Mouse (Mus musculus): ENCODE data around the gene Podnl1. TPM values are rescaled to one million over a fixed set of nuclear protein-coding genes. Genes with fewer than 3 reads are reported as not detected.

Podnl1 gene
- polyA plus RNA-seq, 1 experiment from 2014 or later = not detected

DNA sequence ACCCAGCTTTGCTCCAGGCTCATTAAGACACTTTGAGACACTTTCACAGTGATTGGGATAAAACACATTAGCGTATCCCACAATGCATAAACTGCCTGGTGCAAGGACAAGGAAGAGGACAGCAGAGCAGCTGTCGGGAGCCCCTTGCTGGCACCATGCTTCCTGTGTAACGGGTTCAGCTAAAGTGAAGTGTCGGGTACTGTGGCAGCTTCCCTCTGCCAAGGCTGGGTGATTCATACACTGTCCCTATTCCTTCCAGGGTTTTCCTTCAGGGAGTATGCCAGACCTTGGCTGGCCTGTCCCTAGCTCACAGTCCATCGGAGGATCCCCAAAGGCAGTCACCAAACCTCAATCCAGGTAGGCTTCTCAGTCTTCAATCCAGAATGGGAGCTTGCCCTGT is 44.3 kb downstream of the Podnl1 start:
- Histone ChIP-seq H3K36me3 (ENCODE audit: control insufficient read depth, insufficient read depth, low read length) (peaks cover 18% of the 10 kb centered on the region), H3K27ac (ENCODE audit: low read depth, low read length) (no peak overlapping the region), H3K4me2 (ENCODE audit: low read depth) (no peak overlapping the region), H3K27me3 (ENCODE audit: control insufficient read depth, insufficient read depth, low read length) (no peaks in the 10 kb centered on the region), H3K9me3 (ENCODE audit: control insufficient read depth, low read length) (no peaks in the 10 kb centered on the region), H3K4me3 (ENCODE audit: low read depth, low read length) (no peak overlapping the region), H3K4me1 (ENCODE audit: control insufficient read depth, insufficient read depth, low read length) (no peaks in the 10 kb centered on the region), H3K9ac (ENCODE audit: low read length) (no peak overlapping the region)
- DNase-seq (ENCODE audit: low spot score) = no peak
- no peak for ATAC-seq (ENCODE audit: insufficient read depth, low FRiP score, low TSS enrichment)
- 93% methylated on average over 5 of the region's 5 CpGs for WGBS

DNA sequence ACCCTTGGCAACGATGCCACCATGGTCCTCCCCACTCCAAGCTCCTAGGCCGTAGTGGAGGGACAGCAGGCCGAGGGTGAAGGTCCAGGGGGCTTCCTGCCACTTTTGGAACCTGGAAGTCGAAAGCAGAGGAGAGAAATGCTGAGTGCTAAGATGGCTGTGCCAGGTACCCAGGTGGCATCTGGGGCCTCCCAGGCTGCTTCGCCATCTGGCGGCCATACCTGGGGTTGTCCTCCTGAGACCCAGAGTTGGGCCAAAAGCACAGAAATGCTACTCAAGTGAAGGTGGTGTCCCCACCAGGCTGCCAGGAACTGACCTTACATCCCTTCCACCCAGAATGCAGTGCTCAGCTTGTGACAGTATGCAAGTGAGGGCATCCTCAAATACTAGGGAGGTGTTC is 48.1 kb downstream of the Podnl1 start:
- ATAC-seq (ENCODE audit: insufficient read depth, low FRiP score, low TSS enrichment) (no peak), DNase-seq (ENCODE audit: low spot score) (no peak)
- Histone ChIP-seq H3K9me3 (ENCODE audit: control insufficient read depth, low read length) (no peaks in the 10 kb centered on the region), H3K4me1 (ENCODE audit: control insufficient read depth, insufficient read depth, low read length) (peaks cover 5% of the 10 kb centered on the region), H3K4me3 (ENCODE audit: low read depth, low read length) (no peak overlapping the region), H3K27me3 (ENCODE audit: control insufficient read depth, insufficient read depth, low read length) (no peaks in the 10 kb centered on the region), H3K36me3 (ENCODE audit: control insufficient read depth, insufficient read depth, low read length) (peaks cover 22% of the 10 kb centered on the region), H3K9ac (ENCODE audit: low read length) (no peak overlapping the region), H3K27ac (ENCODE audit: low read depth, low read length) (no peak overlapping the region), H3K4me2 (ENCODE audit: low read depth) (no peak overlapping the region)
- 82% methylated on average over 6 of the region's 6 CpGs for WGBS

- no peak overlapping the region for H3K4me3 ChIP-seq (ENCODE audit: low read depth, low read length)
- ATAC-seq (ENCODE audit: insufficient read depth, low FRiP score, low TSS enrichment) = no peak
- no peak overlapping the region for H3K4me2 ChIP-seq (ENCODE audit: low read depth)
- no peak for DNase-seq (ENCODE audit: low spot score)
- H3K9ac ChIP-seq (ENCODE audit: low read length) = no peak overlapping the region
- H3K27me3 ChIP-seq (ENCODE audit: control insufficient read depth, insufficient read depth, low read length) = no peaks in the 10 kb centered on the region
- H3K36me3 ChIP-seq (ENCODE audit: control insufficient read depth, insufficient read depth, low read length) = peaks cover 21% of the 10 kb centered on the region
- no peak overlapping the region for H3K27ac ChIP-seq (ENCODE audit: low read depth, low read length)
- no peaks in the 10 kb centered on the region for H3K9me3 ChIP-seq (ENCODE audit: control insufficient read depth, low read length)
- 41% methylated on average over 3 of the region's 3 CpGs for WGBS
- peaks cover 28% of the 10 kb centered on the region for H3K4me1 ChIP-seq (ENCODE audit: control insufficient read depth, insufficient read depth, low read length)
Observed at GRCm38 (mm10) chr8:84176560-84176959, 50.8 kb downstream of the Podnl1 start.

DNA sequence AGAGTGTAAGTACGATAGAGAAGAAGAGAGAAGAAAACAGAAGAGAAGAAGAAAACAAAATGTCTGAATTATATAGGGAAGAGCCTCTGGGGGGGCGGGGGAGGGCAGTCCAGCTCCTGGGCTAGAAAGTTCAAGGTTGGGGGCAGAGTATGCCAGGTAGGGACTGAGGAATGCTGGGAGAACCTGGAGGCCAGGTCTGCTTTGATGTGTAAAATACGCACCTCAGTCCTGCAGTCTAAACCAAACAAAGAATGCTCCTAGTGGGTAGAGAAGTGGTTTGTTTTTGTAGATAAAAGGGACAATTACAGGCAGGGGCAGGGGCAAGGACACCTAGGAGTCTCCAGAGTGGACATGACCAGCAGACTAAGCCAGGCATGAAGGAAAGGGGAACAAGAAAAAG is 51.6 kb downstream of the Podnl1 start:
- 91% methylated on average over 3 of the region's 3 CpGs for WGBS
- no peak for DNase-seq (ENCODE audit: low spot score)
- Histone ChIP-seq H3K9ac (ENCODE audit: low read length) (no peak overlapping the region), H3K27me3 (ENCODE audit: control insufficient read depth, insufficient read depth, low read length) (no peaks in the 10 kb centered on the region), H3K36me3 (ENCODE audit: control insufficient read depth, insufficient read depth, low read length) (peaks cover 17% of the 10 kb centered on the region), H3K4me3 (ENCODE audit: low read depth, low read length) (no peak overlapping the region), H3K9me3 (ENCODE audit: control insufficient read depth, low read length) (no peaks in the 10 kb centered on the region), H3K4me1 (ENCODE audit: control insufficient read depth, insufficient read depth, low read length) (peaks cover 34% of the 10 kb centered on the region), H3K27ac (ENCODE audit: low read depth, low read length) (no peak overlapping the region), H3K4me2 (ENCODE audit: low read depth) (no peak overlapping the region)
- no peak for ATAC-seq (ENCODE audit: insufficient read depth, low FRiP score, low TSS enrichment)

DNA sequence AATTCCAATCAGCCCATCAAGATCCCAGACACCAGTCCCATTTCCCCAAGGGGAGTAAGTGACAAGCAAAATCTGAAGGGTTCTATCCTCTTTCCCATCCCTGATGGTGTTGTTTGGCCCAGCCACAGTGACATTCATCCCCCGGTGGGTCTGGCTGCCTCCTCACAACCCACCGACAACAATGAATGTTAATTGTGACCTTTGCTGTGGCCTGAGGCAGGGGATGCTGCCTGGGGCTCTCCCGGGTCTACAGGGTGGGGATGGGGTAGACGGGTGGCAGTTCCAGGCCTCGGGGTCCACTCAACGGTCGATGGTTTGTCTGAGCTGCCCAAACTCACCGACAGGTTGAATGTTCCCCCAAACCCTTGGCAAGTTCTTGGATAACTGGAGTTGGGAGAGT is 52.8 kb downstream of the Podnl1 start:
- Histone ChIP-seq H3K36me3 (ENCODE audit: control insufficient read depth, insufficient read depth, low read length) (peaks cover 9% of the 10 kb centered on the region), H3K4me1 (ENCODE audit: control insufficient read depth, insufficient read depth, low read length) (peaks cover 40% of the 10 kb centered on the region), H3K27me3 (ENCODE audit: control insufficient read depth, insufficient read depth, low read length) (no peaks in the 10 kb centered on the region), H3K27ac (ENCODE audit: low read depth, low read length) (no peak overlapping the region), H3K9me3 (ENCODE audit: control insufficient read depth, low read length) (no peaks in the 10 kb centered on the region), H3K4me3 (ENCODE audit: low read depth, low read length) (no peak overlapping the region), H3K9ac (ENCODE audit: low read length) (no peak overlapping the region), H3K4me2 (ENCODE audit: low read depth) (no peak overlapping the region)
- no peak for ATAC-seq (ENCODE audit: insufficient read depth, low FRiP score, low TSS enrichment)
- WGBS = 79% methylated on average over 8 of the region's 8 CpGs
- DNase-seq (ENCODE audit: low spot score) = no peak

DNA sequence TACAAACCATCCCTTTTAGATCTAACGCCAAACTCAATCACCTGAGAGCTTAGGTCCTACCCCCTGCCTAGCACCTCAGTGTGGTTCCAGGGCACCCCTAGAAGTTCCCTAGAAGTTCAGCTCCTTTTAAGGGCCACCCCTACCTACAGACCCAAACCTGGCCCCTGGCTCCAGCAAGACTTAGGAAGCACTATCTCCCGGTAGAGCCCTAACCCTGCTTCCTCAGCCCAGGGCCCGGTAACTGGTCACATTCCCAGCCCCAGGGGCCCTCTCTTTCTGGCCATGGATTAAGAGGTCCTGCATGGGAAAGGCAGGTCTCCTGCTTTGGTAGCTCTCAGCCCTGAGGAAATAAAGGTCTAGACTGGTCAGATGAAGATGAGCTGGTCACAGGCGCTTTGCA is 54.2 kb downstream of the Podnl1 start:
- ATAC-seq (ENCODE audit: insufficient read depth, low FRiP score, low TSS enrichment) = no peak

DNA sequence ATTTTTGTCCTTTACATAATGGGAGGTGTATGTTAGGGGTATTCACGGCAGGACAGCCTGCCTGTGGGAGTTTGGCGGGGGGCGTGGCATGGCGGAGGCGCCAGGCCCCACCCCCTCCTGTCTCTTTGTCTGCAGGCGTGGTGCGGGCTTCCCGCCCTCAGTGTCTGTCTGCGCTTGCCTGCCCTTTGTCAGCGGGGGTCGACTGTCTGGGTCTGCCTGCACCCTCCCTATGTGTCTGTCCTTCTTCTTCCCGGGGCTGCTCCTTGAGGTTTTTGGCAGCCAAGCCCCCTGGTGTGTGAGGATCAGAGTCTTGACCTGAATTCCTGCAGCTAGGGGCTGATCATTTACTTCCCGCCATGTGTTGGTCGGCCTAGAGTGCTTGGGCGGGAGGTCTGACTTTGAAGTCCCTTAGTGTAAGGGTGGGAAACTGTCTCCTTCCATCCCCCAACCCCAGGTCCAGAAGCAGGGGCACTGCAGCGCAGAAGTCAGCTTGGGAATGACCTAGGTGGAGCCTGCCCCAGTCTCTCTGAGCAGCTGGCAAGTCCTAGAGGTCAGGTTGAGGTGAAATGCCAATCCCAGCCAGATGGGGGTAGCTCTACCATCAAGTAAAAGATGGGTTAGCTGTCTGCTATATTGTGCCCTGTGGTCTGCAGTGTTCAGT is 54.9 kb downstream of the Podnl1 start:
- ATAC-seq (ENCODE audit: insufficient read depth, low FRiP score, low TSS enrichment) (peak; percentile 78), DNase-seq (ENCODE audit: low spot score) (peak; percentile 88)
- Histone ChIP-seq H3K4me2 (ENCODE audit: low read depth) (peak overlapping the region; percentile 55), H3K27ac (ENCODE audit: low read depth, low read length) (peak overlapping the region; percentile 89), H3K9ac (ENCODE audit: low read length) (peak overlapping the region; percentile 63), H3K4me3 (ENCODE audit: low read depth, low read length) (peak overlapping the region; percentile 20), H3K4me1 (ENCODE audit: control insufficient read depth, insufficient read depth, low read length) (peaks cover 40% of the 10 kb centered on the region), H3K27me3 (ENCODE audit: control insufficient read depth, insufficient read depth, low read length) (no peaks in the 10 kb centered on the region), H3K9me3 (ENCODE audit: control insufficient read depth, low read length) (no peaks in the 10 kb centered on the region), H3K36me3 (ENCODE audit: control insufficient read depth, insufficient read depth, low read length) (peaks cover 4% of the 10 kb centered on the region; the same call in 1 of the 2 replicates)
- WGBS = under 1% methylated on average over 16 of the region's 16 CpGs

More for the DNA sequence above, 54.2 kb downstream of the Podnl1 start:
- peak overlapping the region; percentile 55 for H3K4me2 ChIP-seq (ENCODE audit: low read depth)
- peak overlapping the region; percentile 63 for H3K9ac ChIP-seq (ENCODE audit: low read length)
- no peaks in the 10 kb centered on the region for H3K27me3 ChIP-seq (ENCODE audit: control insufficient read depth, insufficient read depth, low read length)
- WGBS = 7% methylated on average over 4 of the region's 4 CpGs
- H3K27ac ChIP-seq (ENCODE audit: low read depth, low read length) = peak overlapping the region; percentile 89
- peaks cover 40% of the 10 kb centered on the region for H3K4me1 ChIP-seq (ENCODE audit: control insufficient read depth, insufficient read depth, low read length)
- H3K36me3 ChIP-seq (ENCODE audit: control insufficient read depth, insufficient read depth, low read length) = peaks cover 4% of the 10 kb centered on the region; the same call in 1 of the 2 replicates
- H3K4me3 ChIP-seq (ENCODE audit: low read depth, low read length) = peak overlapping the region; percentile 20
- peak; percentile 15 for DNase-seq (ENCODE audit: low spot score)
- no peaks in the 10 kb centered on the region for H3K9me3 ChIP-seq (ENCODE audit: control insufficient read depth, low read length)

MicroRNAs encoded within 50 kb of the gene (microRNA counts, 519-probe panel; counts per million panel counts)
- microRNA mmu-miR-181c (2,802 counts per million, percentile 63 among the panel's probes with 10 or more counts), microRNA mmu-miR-709 (3,646 counts per million, percentile 71 among the panel's probes with 10 or more counts)

Small RNA genes within 50 kb of the gene (microRNA-seq; reads per million reads assigned to microRNA genes)
- gene Gm25110 (not detected), gene Mir181c (7,447 reads per million, percentile 94 among the genes with 10 or more reads in this experiment), gene Mir181d (5,137 reads per million, percentile 92 among the genes with 10 or more reads in this experiment), gene Mir709 (not detected)

Other genes with a start within 250 kb of the Podnl1 start
- gene Adgrl1, start 225.9 kb upstream of the Podnl1 start, polyA plus RNA-seq (2014; fragmentation: Nextera tagmentation; extraction: Ambion mirVana) = 20.6 and 21.6 TPM in 2 replicates
- gene Gm10644, start 170.8 kb upstream of the Podnl1 start, polyA plus RNA-seq (2014; fragmentation: Nextera tagmentation; extraction: Ambion mirVana) = 0.44 and 0.57 TPM in 2 replicates
- gene Asf1b, start 170.5 kb upstream of the Podnl1 start, polyA plus RNA-seq (2014; fragmentation: Nextera tagmentation; extraction: Ambion mirVana) = 78.4 and 84.2 TPM in 2 replicates
- 154 and 171 TPM in 2 replicates for gene Prkaca, start 153.0 kb upstream of the Podnl1 start, polyA plus RNA-seq (2014; fragmentation: Nextera tagmentation; extraction: Ambion mirVana)
- 14.4 and 16.5 TPM in 2 replicates for gene Samd1, start 128.3 kb upstream of the Podnl1 start, polyA plus RNA-seq (2014; fragmentation: Nextera tagmentation; extraction: Ambion mirVana)
- gene 1700067K01Rik, start 124.5 kb upstream of the Podnl1 start, polyA plus RNA-seq (2014; fragmentation: Nextera tagmentation; extraction: Ambion mirVana) = 0.70 and 0.77 TPM in 2 replicates
- not detected in 2 replicates for gene 2210011C24Rik, start 113.8 kb upstream of the Podnl1 start, polyA plus RNA-seq (2014; fragmentation: Nextera tagmentation; extraction: Ambion mirVana)
- 4.4 TPM in 2 replicates for gene Palm3, start 104.5 kb upstream of the Podnl1 start, polyA plus RNA-seq (2014; fragmentation: Nextera tagmentation; extraction: Ambion mirVana)
- gene Il27ra, start 83.4 kb upstream of the Podnl1 start, polyA plus RNA-seq (2014; fragmentation: Nextera tagmentation; extraction: Ambion mirVana) = 0.12 and 0.13 TPM in 2 replicates
- not detected in 2 replicates for gene Rln3, start 81.0 kb upstream of the Podnl1 start, polyA plus RNA-seq (2014; fragmentation: Nextera tagmentation; extraction: Ambion mirVana)
- 1.8 and 2.6 TPM in 2 replicates for gene Gm10643, start 60.9 kb upstream of the Podnl1 start, polyA plus RNA-seq (2014; fragmentation: Nextera tagmentation; extraction: Ambion mirVana)
- 9.6 TPM in 2 replicates for gene Rfx1, start 59.2 kb upstream of the Podnl1 start, polyA plus RNA-seq (2014; fragmentation: Nextera tagmentation; extraction: Ambion mirVana)
- gene Dcaf15, start 21.2 kb upstream of the Podnl1 start, polyA plus RNA-seq (2014; fragmentation: Nextera tagmentation; extraction: Ambion mirVana) = 17.0 and 17.1 TPM in 2 replicates
- 11.2 and 12.4 TPM in 2 replicates for gene Cc2d1a, start 21.9 kb downstream of the Podnl1 start, polyA plus RNA-seq (2014; fragmentation: Nextera tagmentation; extraction: Ambion mirVana)
- 1.0 and 1.3 TPM in 2 replicates for gene 4930432K21Rik, start 22.0 kb downstream of the Podnl1 start, polyA plus RNA-seq (2014; fragmentation: Nextera tagmentation; extraction: Ambion mirVana)
- 6.2 TPM in 2 replicates for gene Nanos3, start 59.2 kb downstream of the Podnl1 start, polyA plus RNA-seq (2014; fragmentation: Nextera tagmentation; extraction: Ambion mirVana)
- gene Zswim4, start 111.1 kb downstream of the Podnl1 start, polyA plus RNA-seq (2014; fragmentation: Nextera tagmentation; extraction: Ambion mirVana) = 34.9 and 35.5 TPM in 2 replicates
- gene D8Ertd738e, start 123.7 kb downstream of the Podnl1 start, polyA plus RNA-seq (2014; fragmentation: Nextera tagmentation; extraction: Ambion mirVana) = 301 and 323 TPM in 2 replicates
- 50.7 and 55.9 TPM in 2 replicates for gene Mri1, start 131.3 kb downstream of the Podnl1 start, polyA plus RNA-seq (2014; fragmentation: Nextera tagmentation; extraction: Ambion mirVana)
- 21.4 and 26.6 TPM in 2 replicates for gene Ccdc130, start 144.4 kb downstream of the Podnl1 start, polyA plus RNA-seq (2014; fragmentation: Nextera tagmentation; extraction: Ambion mirVana)